Mouse (Mus musculus): ENCODE results near the gene Mrvi1. TPM values are rescaled to one million over a fixed set of nuclear protein-coding genes. Genes with fewer than 3 reads are reported as not detected.

Mrvi1 gene
- total RNA-seq, 1 experiment, result 0.27 TPM

DNA sequence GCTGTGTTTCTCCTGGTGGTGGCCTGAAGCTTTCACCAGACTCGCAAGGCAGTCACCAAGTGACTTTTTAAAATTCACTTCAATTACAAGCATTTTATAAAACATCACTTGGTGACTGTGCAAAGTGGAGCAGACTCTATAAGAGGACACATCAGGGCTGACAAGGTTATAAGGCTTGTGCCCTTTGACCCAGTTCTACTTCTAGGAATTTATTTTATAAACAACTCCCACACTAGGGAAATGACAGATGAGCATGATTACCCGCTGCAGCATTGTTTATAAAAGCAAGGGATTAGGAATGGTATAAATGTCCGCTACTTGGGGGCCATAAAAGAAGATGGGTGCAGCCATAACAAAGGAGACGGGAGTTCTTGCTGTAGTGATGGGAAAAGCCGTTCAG is 1.4 kb upstream of the Mrvi1 start:
- no peak overlapping the region for H3K9ac ChIP-seq (ENCODE audit: insufficient read depth, low read depth, low read length, poor library complexity, severe bottlenecking)
- no peaks in the 10 kb centered on the region for H3K4me1 ChIP-seq (ENCODE audit: control insufficient read depth in 2 of 2, insufficient read depth in 2 of 2, low read length in 2 of 2, poor library complexity in 1 of 2)
- H3K4me3 ChIP-seq (ENCODE audit: insufficient read depth in 1 of 2, low read depth in 1 of 2, low read length in 2 of 2, poor library complexity in 1 of 2, severe bottlenecking in 1 of 2), result no peak overlapping the region
- no peaks in the 10 kb centered on the region for H3K36me3 ChIP-seq (ENCODE audit: control insufficient read depth, insufficient read depth, low read length, poor library complexity, severe bottlenecking)
- TF ChIP-seq ZC3H11A (IDR thresholded peaks at IDR 0.05; ENCODE audit: borderline replicate concordance, low read depth, low read length), result no peak
- TF ChIP-seq MAFK (IDR thresholded peaks at IDR 0.05; ENCODE audit: insufficient read depth, low read depth, low read length), result no peak
- no peak for TF ChIP-seq CHD2 (IDR thresholded peaks at IDR 0.05; ENCODE audit: low read depth, low read length)
- TF ChIP-seq HCFC1 (IDR thresholded peaks at IDR 0.05; ENCODE audit: borderline replicate concordance, insufficient read depth, low read length), result no peak
- TF ChIP-seq ZNF384 (IDR thresholded peaks at IDR 0.05; ENCODE audit: low read depth, low read length), result no peak
- in situ Hi-C loops (cut with MboI; ENCODE audit: low sequenced_read_pairs in 2 of 2, unreplicated experiment in 2 of 2), result no loop called here
- no peaks in the 10 kb centered on the region for H3K9me3 ChIP-seq (ENCODE audit: control insufficient read depth, insufficient read depth, low read depth, low read length)
- DNase-seq (ENCODE audit: low read depth, low spot score), result no peak
- no peak overlapping the region for H3K27ac ChIP-seq (ENCODE audit: insufficient read depth, low read depth, low read length, poor library complexity, severe bottlenecking)

DNA sequence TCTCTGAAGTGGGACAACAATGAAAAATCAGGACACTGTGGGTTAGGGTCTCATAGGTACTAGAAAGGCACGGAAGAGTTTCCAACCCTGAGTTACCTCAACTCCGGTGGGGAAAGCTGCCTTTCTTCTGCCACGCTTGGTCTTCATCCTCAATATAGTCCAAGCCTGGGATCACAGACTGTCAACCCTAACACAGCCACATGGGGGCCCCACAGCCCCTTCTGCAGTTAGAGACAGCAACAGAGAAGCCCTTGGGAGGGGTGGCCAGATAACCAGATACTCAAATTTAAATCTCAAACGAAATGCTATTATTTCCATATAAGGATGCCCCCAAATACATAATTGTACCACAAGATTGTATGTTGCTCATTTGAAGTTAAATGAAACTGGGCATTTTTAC is 503 bp upstream of the Mrvi1 start:
- no peak overlapping the region for H3K4me3 ChIP-seq (ENCODE audit: insufficient read depth in 1 of 2, low read depth in 1 of 2, low read length in 2 of 2, poor library complexity in 1 of 2, severe bottlenecking in 1 of 2)
- H3K9ac ChIP-seq (ENCODE audit: insufficient read depth, low read depth, low read length, poor library complexity, severe bottlenecking), result no peak overlapping the region
- in situ Hi-C loops (cut with MboI; ENCODE audit: low sequenced_read_pairs in 2 of 2, unreplicated experiment in 2 of 2), result no loop called here
- no peaks in the 10 kb centered on the region for H3K4me1 ChIP-seq (ENCODE audit: control insufficient read depth in 2 of 2, insufficient read depth in 2 of 2, low read length in 2 of 2, poor library complexity in 1 of 2)
- peak; percentile 25 for DNase-seq (ENCODE audit: low read depth, low spot score)
- no peaks in the 10 kb centered on the region for H3K36me3 ChIP-seq (ENCODE audit: control insufficient read depth, insufficient read depth, low read length, poor library complexity, severe bottlenecking)
- TF ChIP-seq CHD2 (IDR thresholded peaks at IDR 0.05; ENCODE audit: low read depth, low read length), result no peak
- TF ChIP-seq ZC3H11A (IDR thresholded peaks at IDR 0.05; ENCODE audit: borderline replicate concordance, low read depth, low read length), result no peak
- TF ChIP-seq HCFC1 (IDR thresholded peaks at IDR 0.05; ENCODE audit: borderline replicate concordance, insufficient read depth, low read length), result no peak
- TF ChIP-seq MAFK (IDR thresholded peaks at IDR 0.05; ENCODE audit: insufficient read depth, low read depth, low read length), result no peak
- no peak for TF ChIP-seq ZNF384 (IDR thresholded peaks at IDR 0.05; ENCODE audit: low read depth, low read length)
- H3K27ac ChIP-seq (ENCODE audit: insufficient read depth, low read depth, low read length, poor library complexity, severe bottlenecking), result no peak overlapping the region
- no peaks in the 10 kb centered on the region for H3K9me3 ChIP-seq (ENCODE audit: control insufficient read depth, insufficient read depth, low read depth, low read length)

- H3K4me3 ChIP-seq (ENCODE audit: insufficient read depth in 1 of 2, low read depth in 1 of 2, low read length in 2 of 2, poor library complexity in 1 of 2, severe bottlenecking in 1 of 2), result no peak overlapping the region
- no peak for TF ChIP-seq MAFK (IDR thresholded peaks at IDR 0.05; ENCODE audit: insufficient read depth, low read depth, low read length)
- in situ Hi-C loops (cut with MboI; ENCODE audit: low sequenced_read_pairs in 2 of 2, unreplicated experiment in 2 of 2), result no loop called here
- no peaks in the 10 kb centered on the region for H3K9me3 ChIP-seq (ENCODE audit: control insufficient read depth, insufficient read depth, low read depth, low read length)
- H3K27ac ChIP-seq (ENCODE audit: insufficient read depth, low read depth, low read length, poor library complexity, severe bottlenecking), result no peak overlapping the region
- H3K9ac ChIP-seq (ENCODE audit: insufficient read depth, low read depth, low read length, poor library complexity, severe bottlenecking), result no peak overlapping the region
- no peak for DNase-seq (ENCODE audit: low read depth, low spot score)
- no peaks in the 10 kb centered on the region for H3K36me3 ChIP-seq (ENCODE audit: control insufficient read depth, insufficient read depth, low read length, poor library complexity, severe bottlenecking)
- no peaks in the 10 kb centered on the region for H3K4me1 ChIP-seq (ENCODE audit: control insufficient read depth in 2 of 2, insufficient read depth in 2 of 2, low read length in 2 of 2, poor library complexity in 1 of 2)
Measured at GRCm38 (mm10) chr7:110981036-110981435, 1.2 kb downstream of the Mrvi1 start.

GRCm38 (mm10) chr7:110977699-110978392 is 4.4 kb downstream of the Mrvi1 start:
- in situ Hi-C loops (cut with MboI; ENCODE audit: low sequenced_read_pairs in 2 of 2, unreplicated experiment in 2 of 2), result no loop called here
- Histone ChIP-seq H3K9me3 (ENCODE audit: control insufficient read depth, insufficient read depth, low read depth, low read length) (no peaks in the 10 kb centered on the region), H3K4me1 (ENCODE audit: control insufficient read depth in 2 of 2, insufficient read depth in 2 of 2, low read length in 2 of 2, poor library complexity in 1 of 2) (no peaks in the 10 kb centered on the region), H3K36me3 (ENCODE audit: control insufficient read depth, insufficient read depth, low read length, poor library complexity, severe bottlenecking) (no peaks in the 10 kb centered on the region), H3K4me3 (ENCODE audit: insufficient read depth in 1 of 2, low read depth in 1 of 2, low read length in 2 of 2, poor library complexity in 1 of 2, severe bottlenecking in 1 of 2) (no peak overlapping the region), H3K9ac (ENCODE audit: insufficient read depth, low read depth, low read length, poor library complexity, severe bottlenecking) (no peak overlapping the region), H3K27ac (ENCODE audit: insufficient read depth, low read depth, low read length, poor library complexity, severe bottlenecking) (no peak overlapping the region)
- TF ChIP-seq MAFK (IDR thresholded peaks at IDR 0.05; ENCODE audit: insufficient read depth, low read depth, low read length) (no peak), ZNF384 (IDR thresholded peaks at IDR 0.05; ENCODE audit: low read depth, low read length) (no peak)
- no peak for DNase-seq (ENCODE audit: low read depth, low spot score)

GRCm38 (mm10) chr7:110973450-110973849 is 8.8 kb downstream of the Mrvi1 start:
- Histone ChIP-seq H3K9ac (ENCODE audit: insufficient read depth, low read depth, low read length, poor library complexity, severe bottlenecking) (no peak overlapping the region), H3K27ac (ENCODE audit: insufficient read depth, low read depth, low read length, poor library complexity, severe bottlenecking) (no peak overlapping the region), H3K4me3 (ENCODE audit: insufficient read depth in 1 of 2, low read depth in 1 of 2, low read length in 2 of 2, poor library complexity in 1 of 2, severe bottlenecking in 1 of 2) (no peak overlapping the region), H3K4me1 (ENCODE audit: control insufficient read depth in 2 of 2, insufficient read depth in 2 of 2, low read length in 2 of 2, poor library complexity in 1 of 2) (no peaks in the 10 kb centered on the region), H3K9me3 (ENCODE audit: control insufficient read depth, insufficient read depth, low read depth, low read length) (no peaks in the 10 kb centered on the region), H3K36me3 (ENCODE audit: control insufficient read depth, insufficient read depth, low read length, poor library complexity, severe bottlenecking) (no peaks in the 10 kb centered on the region)
- in situ Hi-C loops (cut with MboI; ENCODE audit: low sequenced_read_pairs in 2 of 2, unreplicated experiment in 2 of 2), result no loop called here
- TF ChIP-seq ZNF384 (IDR thresholded peaks at IDR 0.05; ENCODE audit: low read depth, low read length) (no peak), HCFC1 (IDR thresholded peaks at IDR 0.05; ENCODE audit: borderline replicate concordance, insufficient read depth, low read length) (no peak), CHD2 (IDR thresholded peaks at IDR 0.05; ENCODE audit: low read depth, low read length) (no peak), ZC3H11A (IDR thresholded peaks at IDR 0.05; ENCODE audit: borderline replicate concordance, low read depth, low read length) (no peak), MAFK (IDR thresholded peaks at IDR 0.05; ENCODE audit: insufficient read depth, low read depth, low read length) (no peak)
- DNase-seq (ENCODE audit: low read depth, low spot score), result no peak
